Mouse (Mus musculus): ENCODE results near the gene Azin2.

Gene Azin2

DNA sequence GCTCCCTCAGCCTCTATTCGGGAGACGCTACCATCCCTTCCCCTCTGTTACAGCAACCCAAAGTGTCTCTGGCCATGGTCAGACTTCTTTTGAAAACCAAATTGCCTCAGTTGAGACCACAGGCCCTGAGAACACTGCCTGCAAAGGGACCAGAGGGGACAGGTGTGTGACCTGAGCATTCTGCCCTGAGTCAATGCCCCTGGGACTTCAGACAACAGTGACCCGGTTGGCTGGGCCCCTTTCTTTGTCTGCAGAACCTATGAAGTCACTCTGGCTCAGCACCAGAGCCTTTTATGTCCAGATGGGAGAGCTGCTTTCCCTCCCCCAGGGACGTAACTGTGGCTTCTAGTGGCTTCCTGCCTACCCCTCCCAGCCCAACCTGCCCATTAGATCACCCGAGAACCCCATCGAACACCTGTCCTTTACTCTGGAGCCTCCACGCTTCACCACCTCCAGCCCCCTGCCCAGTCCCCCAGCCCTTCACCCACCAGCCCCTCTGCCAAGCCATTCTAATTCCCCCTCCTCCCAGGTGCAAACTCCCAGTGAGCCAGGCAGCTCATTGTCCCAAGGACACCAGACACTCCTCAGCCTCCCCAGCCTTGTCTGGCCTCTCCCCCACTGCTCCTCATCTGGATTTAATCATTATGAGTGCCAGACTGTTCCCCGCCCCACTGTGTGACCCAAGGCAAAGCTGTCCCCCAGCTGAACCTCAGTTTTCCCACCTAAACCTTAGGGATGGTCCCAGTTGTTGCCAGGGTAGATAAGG lies 58.0 kb downstream of the Azin2 start:
- intact Hi-C loops (cut with DNase I) = no loop called here

DNA sequence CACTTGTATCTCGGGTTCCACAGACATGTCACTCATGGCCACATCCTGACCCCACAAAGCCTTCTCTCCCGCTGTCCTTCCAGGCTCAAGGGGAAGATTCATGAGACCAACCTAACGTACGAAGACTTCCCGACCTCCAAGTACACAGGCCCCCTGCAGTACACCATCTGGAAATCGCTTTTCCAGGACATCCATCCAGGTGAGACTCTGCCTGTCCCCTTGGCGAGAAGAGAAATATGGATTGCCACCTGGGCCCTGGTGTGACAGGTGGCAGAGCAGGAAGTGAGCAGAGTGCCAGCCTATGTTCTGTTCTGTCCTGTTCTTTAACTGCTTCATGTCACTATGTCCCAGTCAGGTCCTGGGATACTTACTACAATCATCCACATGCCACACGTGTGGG lies 59.9 kb downstream of the Azin2 start:
- intact Hi-C loops (cut with DNase I) = no loop called here

DNA sequence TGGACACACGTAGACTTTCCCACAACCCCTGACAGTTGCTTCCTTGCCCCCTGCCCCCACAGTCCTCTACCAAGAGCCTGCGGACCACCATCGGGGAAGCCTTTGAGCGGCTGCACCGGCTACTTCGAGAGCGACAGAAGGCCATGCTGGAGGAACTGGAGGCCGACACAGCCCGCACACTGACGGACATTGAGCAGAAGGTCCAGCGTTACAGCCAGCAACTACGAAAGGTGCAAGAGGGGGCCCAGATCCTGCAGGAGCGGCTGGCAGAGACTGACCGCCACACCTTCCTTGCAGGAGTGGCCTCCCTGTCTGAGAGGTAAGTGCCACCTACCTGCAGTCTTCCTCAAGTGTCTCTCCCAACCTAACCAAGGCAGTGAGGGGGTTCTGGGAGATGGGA lies 61.8 kb downstream of the Azin2 start:
- intact Hi-C loops (cut with DNase I) = no loop called here

DNA sequence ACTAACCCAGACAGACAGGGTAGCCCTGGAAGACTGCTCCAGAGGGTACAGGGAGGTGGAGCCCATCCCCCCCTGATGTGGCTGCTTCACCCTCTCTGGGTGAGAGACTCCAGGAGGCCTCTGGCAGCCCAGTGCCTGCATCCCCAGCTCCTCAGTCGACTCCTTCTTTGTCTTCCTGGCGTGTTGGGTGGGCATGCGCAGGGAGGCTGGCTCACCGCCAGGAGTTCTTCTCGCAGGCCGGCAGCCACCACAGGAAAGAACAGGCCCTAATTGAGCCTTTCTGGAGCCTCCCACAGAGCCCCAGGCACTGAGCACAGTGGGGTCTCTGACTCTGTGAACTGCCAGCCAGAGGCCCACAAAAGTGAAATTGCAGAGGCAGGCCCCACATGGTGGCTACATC lies 62.9 kb downstream of the Azin2 start:
- intact Hi-C loops (cut with DNase I) = no loop called here

DNA sequence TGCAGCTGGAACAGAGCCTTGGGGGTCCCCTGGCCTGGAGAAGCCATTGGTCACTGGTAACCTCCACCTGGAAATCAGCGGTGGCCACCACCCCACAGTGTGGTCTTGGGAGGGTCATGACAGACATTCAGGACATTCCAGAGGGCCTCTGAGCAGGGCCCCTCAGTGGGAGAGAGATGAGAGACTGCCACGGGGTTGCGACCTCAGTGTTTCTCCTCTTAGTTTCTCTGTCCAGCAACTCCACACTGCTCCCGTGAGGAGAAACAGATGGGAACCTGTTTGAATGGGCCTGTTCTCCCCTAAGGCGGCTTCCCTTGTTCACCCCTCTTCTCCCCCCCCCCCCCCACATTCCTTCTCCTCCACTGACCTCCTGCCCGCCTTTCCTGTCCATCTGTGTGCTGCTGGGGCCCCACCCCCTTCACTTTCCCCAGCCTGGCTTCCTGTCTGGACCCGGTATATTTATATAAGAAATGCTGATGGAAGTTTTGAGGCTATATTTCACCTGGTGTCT lies 64.3 kb downstream of the Azin2 start:
- intact Hi-C loops (cut with DNase I) = no loop called here

DNA sequence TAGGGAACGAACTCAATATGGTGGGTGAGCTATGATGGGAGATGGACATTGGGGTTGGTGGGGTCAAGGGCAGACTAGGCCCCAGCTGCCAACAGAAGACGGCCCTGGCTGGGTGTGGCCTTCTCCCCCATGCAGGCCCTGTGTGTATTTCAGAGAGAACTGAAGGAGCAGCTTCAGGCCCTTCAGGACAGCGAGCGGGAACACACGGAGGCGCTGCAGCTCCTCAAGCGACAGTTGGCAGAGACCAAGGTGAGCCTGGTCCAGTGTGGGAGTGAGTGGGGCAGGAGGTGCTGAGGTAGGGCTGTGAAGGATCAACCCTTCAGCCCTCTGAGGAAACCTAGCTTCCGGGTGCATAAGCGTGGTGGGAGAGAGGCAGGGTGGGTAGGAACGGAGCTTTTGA lies 65.6 kb downstream of the Azin2 start:
- intact Hi-C loops (cut with DNase I) = no loop called here

DNA sequence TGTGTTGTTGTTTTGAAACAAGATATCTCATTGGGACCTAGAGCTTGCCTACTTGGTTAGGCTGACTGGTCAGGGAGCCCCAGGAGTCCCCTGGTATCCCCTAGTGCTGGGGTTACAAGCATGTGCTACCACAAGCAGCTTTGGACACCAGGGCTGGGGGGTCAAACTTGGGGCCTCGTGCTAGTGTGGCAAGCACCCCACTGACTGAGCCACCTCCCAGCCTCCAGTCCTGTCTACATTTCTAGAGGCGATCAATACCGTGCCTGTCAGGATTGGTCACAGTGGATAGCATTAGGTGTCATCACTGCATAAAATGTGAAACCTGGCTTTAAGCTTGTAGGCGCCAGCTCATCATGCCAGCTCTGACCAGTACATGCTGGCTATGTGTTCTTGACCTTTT lies 66.4 kb downstream of the Azin2 start:
- intact Hi-C loops (cut with DNase I) = no loop called here

DNA sequence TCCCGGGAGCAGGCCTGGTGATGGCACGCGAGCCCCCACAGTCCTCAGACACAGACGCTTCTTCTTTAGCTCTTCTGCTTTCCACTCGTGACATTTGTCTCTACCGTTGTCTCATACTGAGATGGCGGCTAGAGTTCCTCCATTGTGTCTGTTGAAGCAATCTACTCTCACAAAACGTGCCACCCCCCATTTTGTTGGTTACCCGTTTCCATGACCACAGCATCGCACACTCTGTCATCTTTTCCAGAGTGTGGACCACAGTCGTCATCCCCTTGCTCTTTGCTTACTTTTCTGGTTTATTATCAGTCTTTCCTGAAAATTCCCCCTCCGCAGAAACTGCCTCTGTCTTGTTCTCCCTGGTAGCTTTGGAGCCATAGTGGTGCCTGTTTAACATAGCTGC lies 68.1 kb downstream of the Azin2 start:
- intact Hi-C loops (cut with DNase I) = no loop called here

DNA sequence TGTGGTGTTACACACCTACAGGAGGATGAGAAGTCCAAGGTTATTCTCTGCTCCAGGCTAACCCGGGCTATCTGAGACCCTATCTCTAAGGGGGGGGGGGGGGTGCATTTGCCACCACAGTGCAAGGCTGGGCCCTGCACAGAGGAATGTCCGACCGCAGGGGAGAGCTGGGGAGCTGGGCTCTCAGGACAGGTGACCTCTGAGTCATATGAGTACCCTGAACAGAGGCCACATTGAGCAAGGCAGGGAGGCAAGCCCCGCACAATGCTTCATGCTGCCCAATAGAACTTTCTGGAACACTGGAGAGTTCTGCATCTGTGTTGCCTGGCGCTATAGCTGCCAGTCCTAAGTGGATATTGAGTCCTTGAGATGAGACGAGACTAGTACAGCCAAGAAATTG lies 70.1 kb downstream of the Azin2 start:
- intact Hi-C loops (cut with DNase I) = no loop called here

DNA sequence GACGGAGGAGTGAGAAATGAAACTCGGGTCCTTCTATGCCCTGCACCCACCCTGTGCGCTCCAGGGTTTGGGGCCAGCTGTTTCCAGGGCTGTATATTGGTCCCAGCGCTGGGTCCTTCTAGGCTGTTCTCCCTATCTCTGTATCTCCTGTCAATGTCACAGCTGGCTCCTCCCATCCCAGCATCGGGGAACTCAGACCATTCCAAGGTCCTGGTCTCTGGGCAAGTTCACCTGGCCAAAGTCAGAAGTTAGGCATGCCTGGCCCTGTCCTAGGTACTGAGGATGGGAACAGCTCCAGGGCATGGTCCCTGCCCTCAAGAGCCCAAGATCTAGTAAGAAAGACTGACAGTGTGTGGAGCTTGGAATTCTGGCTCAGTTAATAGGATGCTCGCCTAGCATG lies 70.5 kb downstream of the Azin2 start:
- intact Hi-C loops (cut with DNase I) = no loop called here

DNA sequence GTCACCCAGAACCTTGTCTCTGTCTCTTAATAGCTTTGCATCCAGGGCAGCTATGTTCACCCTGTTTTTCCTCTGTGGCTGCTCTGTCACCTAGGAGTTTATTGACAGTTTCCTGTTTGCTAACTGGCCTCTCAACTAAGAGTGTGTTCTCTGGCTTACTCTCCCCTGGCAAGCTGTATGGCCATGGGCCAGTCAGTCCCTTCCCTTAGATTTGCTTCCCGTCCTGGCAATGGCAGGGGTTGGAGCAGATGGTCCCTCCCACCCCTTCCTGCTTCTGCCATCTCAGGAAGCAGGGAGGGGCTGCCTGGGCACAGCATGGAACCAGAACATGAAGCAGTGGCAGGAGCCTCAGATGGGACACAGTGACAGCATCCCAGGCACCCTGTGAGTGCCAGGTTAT lies 71.1 kb downstream of the Azin2 start:
- intact Hi-C loops (cut with DNase I) = no loop called here

DNA sequence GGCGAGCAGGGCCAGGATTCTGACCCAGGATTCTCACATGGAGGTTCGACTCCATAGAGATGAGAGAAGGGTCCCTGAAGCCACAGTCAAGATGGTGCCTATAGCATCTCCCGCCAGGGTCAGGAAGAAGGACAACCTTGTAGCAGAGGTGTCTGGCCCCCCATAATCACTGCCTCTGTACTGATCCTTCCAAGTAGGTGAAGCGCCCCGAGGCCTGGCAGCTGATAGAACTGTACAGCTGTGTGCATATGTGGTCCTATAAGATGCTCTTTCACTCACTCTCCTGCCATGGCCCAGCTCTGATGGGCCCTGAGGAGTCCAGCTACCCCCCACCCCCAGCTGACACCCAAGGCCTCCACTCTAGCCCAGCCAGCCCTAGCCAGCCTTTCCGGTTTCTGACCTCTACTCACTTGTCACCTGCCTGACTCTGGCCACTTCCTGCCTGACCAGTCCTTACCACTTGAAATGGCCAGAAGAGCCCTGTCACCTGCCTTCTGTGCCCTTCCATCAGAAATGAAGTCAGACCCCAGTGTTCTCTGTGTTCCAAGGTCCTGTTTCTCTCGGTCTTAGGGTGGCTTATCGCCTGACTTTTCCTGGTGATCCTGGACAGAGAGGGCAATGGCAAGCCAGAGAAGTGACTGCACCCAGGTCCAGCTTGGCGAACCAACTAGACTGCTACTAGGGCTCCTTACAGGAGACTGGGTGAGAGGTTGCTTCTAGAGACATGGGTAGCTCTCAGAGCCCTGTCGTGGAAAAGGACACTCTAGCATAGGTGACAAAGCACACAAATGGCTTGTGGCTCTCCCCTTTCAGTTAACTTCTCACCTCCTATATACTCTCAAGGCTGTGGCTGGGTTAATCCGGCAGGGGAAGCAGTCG lies 72.3 kb downstream of the Azin2 start:
- intact Hi-C loops (cut with DNase I) = no loop called here

DNA sequence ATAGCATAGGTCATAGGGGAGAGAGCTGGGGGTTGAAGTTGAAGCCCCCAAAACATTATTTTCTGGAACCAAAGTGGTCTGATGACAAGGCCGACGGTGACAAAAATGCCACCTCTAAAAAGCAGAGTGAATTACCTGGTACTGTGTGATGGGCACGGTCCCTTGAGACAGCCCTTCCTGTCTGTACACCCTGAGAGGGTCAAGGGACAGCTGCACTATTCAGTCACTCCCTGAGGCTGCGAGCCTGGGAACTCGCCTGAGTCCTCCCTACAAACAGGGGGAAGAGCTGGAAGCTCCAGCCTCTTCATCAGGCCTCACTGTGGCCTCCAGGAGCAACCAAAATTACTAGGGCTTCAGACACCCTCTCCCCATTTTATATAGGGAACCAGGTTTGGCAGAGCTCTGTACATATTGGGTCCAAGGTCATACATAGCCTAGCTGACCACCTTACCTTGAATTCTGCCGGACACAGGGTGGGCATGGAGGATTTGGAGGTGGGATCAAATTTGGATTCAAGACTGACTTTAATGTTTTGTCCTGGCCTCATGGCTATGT lies 73.7 kb downstream of the Azin2 start:
- intact Hi-C loops (cut with DNase I) = no loop called here

DNA sequence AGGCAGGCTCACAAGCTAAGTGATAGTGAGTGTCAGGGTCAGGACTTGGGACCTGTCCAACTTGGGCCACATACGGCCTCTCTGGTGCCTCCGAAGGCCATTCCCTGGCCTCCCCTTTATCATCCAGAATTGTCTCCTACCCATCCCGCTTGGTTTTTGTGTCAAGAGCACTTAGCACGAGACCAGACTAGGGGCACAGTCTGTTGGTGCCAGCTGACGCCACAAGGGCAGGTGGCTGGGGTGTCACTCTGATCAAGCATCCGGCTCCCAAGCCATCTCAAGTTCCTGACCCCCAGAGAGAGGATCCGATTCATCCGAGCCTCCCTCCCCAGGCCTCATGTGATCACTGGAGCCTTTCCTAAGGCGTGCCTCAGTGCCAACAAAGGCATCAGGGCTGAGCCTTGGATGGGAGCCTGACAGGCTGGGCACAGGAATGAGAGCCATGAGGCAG lies 74.6 kb downstream of the Azin2 start:
- intact Hi-C loops (cut with DNase I) = no loop called here

DNA sequence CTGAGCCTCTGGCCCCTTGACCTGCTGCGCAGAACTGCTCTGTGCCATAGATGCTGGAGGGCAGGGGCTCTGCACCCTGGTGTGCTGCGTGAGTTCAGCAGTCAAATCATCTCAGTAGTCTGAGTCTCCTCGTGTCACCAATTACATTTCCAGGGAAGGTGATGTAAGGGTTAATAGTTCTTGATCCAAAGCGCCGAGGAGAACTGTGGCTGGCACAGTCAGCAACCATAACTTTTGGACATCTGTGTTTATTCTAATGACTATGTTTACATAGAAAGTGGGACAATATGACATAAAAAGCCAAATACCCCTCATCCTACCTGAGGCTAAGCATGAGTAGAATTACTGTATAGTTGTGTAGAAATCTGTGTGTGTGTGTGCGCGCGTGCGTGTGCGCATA lies 75.2 kb downstream of the Azin2 start:
- intact Hi-C loops (cut with DNase I) = no loop called here

DNA sequence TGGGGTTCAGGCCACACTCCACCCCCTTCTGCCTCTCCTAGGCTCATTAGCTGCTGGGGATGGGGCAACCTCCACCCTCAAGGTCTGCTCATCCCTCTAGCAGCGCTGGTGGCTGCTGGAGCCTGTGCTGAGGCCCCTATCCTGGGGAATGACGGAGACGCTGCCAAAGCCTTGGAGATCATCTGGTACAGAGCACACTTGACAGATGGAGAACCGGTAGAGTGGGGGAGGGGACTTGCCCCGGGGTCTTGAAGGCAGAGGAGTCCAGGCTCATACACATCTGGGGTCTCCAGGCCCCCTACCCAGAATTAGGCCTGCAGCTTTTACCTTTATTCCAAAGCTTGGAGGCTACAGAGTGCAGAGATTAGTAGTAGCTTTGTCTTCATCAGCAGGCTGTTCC lies 75.7 kb downstream of the Azin2 start:
- intact Hi-C loops (cut with DNase I) = no loop called here

DNA sequence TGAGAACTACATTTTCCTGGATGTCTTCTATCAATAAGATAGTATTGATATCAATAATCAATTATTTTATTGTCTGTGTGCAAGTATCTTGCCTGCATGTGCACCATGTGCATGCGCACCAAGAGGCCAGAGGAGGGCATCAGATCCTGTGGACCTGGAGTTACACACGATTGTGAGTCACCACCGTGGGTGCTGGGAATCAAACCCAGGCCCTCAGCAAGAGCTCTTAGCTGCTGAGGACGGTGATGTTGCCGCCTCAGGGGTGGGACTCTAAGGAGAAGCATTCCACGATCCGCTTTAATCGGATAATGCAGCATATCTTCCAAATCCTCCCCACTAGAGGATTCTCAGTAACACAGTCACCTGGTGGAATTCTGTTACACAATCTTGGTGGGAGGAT lies 76.7 kb downstream of the Azin2 start:
- intact Hi-C loops (cut with DNase I) = no loop called here

DNA sequence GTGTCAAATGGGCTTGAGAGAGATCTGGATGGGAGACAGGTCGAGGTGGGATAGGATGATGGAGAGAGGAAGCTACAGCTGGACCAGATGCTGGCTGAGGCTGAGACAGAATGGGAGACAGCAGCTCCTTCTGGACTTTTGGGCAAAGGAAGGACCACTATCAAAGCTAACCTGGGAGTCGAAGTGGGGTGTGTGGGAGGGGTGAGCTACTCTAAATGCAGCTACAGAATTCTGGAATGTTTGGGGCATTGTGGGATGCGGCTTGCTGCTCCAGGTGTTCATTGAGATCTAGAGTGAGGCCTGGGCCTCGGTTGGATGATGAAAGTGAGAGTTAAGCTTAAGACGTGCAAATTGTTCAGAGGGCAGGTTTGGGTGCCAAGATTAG lies 77.5 kb downstream of the Azin2 start:
- intact Hi-C loops (cut with DNase I) = no loop called here

DNA sequence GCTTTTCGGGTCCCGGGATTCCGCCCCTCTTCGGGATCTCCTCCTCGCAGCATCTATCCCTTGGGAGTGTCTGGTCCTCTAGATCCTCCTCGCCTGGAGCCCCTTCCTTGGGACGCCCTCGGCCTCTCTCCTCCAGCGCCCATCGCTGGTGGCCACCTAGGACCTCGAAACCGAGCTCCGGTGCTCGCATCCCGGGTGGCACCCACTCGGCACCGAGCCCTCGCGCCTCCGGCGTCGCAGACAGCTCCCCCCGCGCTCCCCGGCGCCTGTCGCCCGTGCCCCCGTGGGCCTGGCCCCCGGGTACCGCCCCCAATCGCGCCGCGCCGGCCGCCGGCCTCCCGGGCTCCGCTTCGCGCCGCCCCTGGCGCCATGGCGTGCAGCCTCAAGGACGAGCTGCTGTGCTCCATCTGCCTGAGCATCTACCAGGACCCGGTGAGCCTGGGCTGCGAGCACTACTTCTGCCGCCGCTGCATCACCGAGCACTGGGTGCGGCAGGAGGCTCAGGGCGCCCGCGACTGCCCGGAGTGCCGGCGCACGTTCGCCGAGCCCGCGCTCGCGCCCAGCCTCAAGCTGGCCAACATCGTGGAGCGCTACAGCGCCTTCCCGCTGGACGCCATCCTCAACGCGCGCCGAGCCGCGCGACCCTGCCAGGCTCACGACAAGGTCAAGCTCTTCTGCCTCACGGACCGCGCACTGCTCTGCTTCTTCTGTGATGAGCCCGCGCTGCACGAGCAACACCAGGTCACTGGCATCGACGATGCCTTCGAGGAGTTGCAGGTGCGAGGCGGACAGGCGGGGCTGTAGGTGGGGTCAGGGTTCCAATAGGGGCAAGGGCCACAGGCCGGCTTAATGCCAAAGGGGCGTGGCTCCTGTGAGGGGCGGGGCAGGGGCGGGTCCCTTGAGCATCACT lies 78.2 kb downstream of the Azin2 start:
- intact Hi-C loops (cut with DNase I) = no loop called here

DNA sequence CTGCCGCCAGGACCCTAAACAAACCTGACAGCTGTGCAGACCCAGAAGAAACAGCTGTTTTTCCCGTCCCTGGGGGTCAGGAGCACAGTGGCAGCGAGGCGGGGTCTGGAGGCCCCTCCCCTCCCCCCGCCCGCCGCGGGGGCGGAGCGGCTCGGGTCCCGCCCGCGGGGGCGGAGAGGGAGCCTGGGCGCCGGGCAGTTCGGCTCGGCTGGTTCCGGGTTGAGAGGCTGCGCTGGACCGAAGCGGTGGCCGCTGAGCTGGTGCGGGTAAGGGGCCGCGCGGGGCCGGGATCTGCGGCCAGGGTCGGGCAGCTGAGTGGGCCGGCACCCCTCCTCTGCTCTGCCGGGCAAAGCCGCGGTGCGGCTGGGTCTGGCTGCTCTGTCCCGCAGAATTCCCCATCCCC lies 78.9 kb downstream of the Azin2 start, which contains the start of gene Trim62:
Trim62 (plus strand) TSS at position 202 of the 403 bp plus-strand sequence.
- intact Hi-C loops (cut with DNase I) = no loop called here
